Mouse (Mus musculus) midbrain, embryonic 16.5 days (tissue): ENCODE data around the gene Slc16a10. TPM values are rescaled to one million over a fixed set of nuclear protein-coding genes. Genes with fewer than 3 reads are reported as not detected.

ENCODE experiments used
- ATAC-seq: fragments of 200-750 bp; cut with Nextera tagmentation; 2 replicates; pipeline ENCODE4 v1.8.0; 2017; ENCODE audit warnings: moderate TSS enrichment
- H3K27ac ChIP-seq: fragments of 300-500 bp; sonication (generic); 2 replicates; pipeline ENCODE4 v1.5.1; 2014; ENCODE audit warnings: mild to moderate bottlenecking, low read length, mixed read lengths
- H3K27me3 ChIP-seq: fragments of 300-500 bp; sonication (generic); 2 replicates; pipeline ENCODE4 v1.6.1; 2014; ENCODE audit warnings: low read depth, low read length, mixed read lengths; ENCODE audit not compliant: control insufficient read depth, insufficient read depth
- H3K36me3 ChIP-seq: fragments of 300-500 bp; sonication (generic); 2 replicates; pipeline ENCODE4 v1.6.1; 2014; ENCODE audit warnings: mild to moderate bottlenecking, low read length, moderate library complexity, mixed read lengths; ENCODE audit not compliant: control insufficient read depth, insufficient read depth
- H3K4me1 ChIP-seq: fragments of 300-500 bp; sonication (generic); 2 replicates; pipeline ENCODE4 v1.6.1; 2014; ENCODE audit warnings: mild to moderate bottlenecking, low read length, mixed read lengths; ENCODE audit not compliant: control insufficient read depth, insufficient read depth
- H3K4me2 ChIP-seq: fragments of 300-500 bp; sonication (generic); 2 replicates; pipeline ENCODE4 v1.6.1; 2014; ENCODE audit warnings: mild to moderate bottlenecking, low read length, mixed read lengths
- H3K4me3 ChIP-seq: fragments of 300-500 bp; sonication (generic); 2 replicates; pipeline ENCODE4 v1.5.1; 2014; ENCODE audit warnings: low read depth, mild to moderate bottlenecking, low read length, moderate library complexity, mixed read lengths
- H3K9ac ChIP-seq: fragments of 300-500 bp; sonication (generic); 2 replicates; pipeline ENCODE4 v1.6.1; 2014; ENCODE audit warnings: low read depth, low read length, mixed read lengths
- H3K9me3 ChIP-seq: fragments of 300-500 bp; sonication (generic); replicated peaks from 2 replicates; pipeline ENCODE4 v1.6.1; 2014; ENCODE audit warnings: mild to moderate bottlenecking, low read length, mixed read lengths; ENCODE audit not compliant: control insufficient read depth, poor library complexity, severe bottlenecking
- WGBS: fragments of 180-500 bp; shearing (Covaris S2); extraction: QIAGEN DNeasy Blood & Tissue Kit; methylation state at CpG from one replicate; pipeline ENCODE4 v1.1.7; 2014; 5-methylcytosine and 5-hydroxymethylcytosine counted together
- polyA plus RNA-seq: library from polyadenylated mRNA; unstranded; fragments of >200 nt; fragmentation: Nextera tagmentation; extraction: Ambion mirVana; gene quantifications from 2 replicates; pipeline ENCODE4 v1.2.1, GENCODE M21; 2015

Slc16a10 gene
- polyA plus RNA-seq, 1 experiment from 2014 or later: 1.9 TPM

DNA sequence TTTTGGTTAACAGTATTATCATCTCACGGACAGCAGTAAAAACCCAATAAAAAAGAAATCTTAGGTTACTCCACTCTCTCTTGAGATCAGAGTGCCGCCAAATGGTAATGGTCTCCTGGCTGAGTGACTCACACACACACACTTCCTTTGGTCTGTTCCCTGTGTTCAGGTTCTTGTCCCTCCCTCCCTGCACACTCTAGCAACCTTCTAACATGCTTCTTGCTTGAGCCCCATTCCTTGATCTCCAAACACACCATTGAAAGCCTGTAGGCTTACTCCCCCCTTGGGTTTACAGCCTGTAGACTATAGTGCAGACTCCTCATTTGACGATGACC lies 83.3 kb downstream of the Slc16a10 start:
- H3K9me3 ChIP-seq: no peaks in the 10 kb centered on the region
- H3K4me2 ChIP-seq: no peak overlapping the region
- H3K36me3 ChIP-seq: no peaks in the 10 kb centered on the region
- no peak overlapping the region for H3K27ac ChIP-seq
- H3K27me3 ChIP-seq: no peaks in the 10 kb centered on the region
- ATAC-seq: no peak
- H3K9ac ChIP-seq: no peak overlapping the region
- 90% methylated on average over 3 of the region's 3 CpGs for WGBS
- H3K4me1 ChIP-seq: no peaks in the 10 kb centered on the region
- no peak overlapping the region for H3K4me3 ChIP-seq

DNA sequence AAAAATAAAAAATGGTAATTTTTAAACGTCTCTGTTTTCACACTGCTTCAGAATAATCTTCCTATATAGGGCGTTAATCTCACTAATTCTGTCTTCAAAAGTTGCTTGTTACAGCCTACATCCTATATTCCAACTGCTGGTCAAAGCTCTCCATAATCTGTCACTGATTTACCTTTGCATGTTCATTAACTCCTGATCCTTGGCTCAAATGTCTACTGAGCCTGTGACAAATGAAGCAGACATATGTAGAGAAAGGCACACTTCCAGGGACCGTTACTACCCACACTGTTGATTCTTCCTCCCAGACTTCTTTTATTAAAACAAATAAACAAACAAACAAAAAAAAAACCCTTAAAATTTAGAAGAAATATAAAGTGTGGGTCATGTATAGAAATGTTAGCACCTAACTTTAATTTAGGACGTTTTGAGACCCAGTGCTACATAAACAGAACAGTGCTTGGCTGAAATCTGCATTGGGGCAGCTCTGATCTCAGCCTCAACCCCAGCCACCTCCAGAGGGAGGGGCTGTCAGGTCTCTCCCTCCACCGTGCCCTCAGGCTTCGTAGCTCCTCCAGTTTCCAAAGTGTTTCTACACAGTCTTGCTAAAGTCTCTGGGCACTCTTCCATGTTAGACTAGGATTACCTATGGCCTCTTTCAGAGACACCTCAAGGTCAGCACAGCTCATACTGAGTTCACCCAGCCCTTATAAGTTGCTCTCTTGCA lies 83.8 kb downstream of the Slc16a10 start:
- Histone ChIP-seq H3K4me3 (no peak overlapping the region), H3K27ac (no peak overlapping the region), H3K4me2 (no peak overlapping the region), H3K9ac (no peak overlapping the region), H3K4me1 (no peaks in the 10 kb centered on the region), H3K36me3 (no peaks in the 10 kb centered on the region), H3K9me3 (no peaks in the 10 kb centered on the region), H3K27me3 (no peaks in the 10 kb centered on the region)
- 67% methylated on average over 6 of the region's 6 CpGs for WGBS
- ATAC-seq: no peak

GRCm38 (mm10) chr10:40057615-40058014 lies 84.4 kb downstream of the Slc16a10 start:
- 65% methylated on average over 2 of the region's 2 CpGs for WGBS
- no peak overlapping the region for H3K9ac ChIP-seq
- no peak overlapping the region for H3K4me3 ChIP-seq
- no peak overlapping the region for H3K4me2 ChIP-seq
- no peaks in the 10 kb centered on the region for H3K27me3 ChIP-seq
- no peaks in the 10 kb centered on the region for H3K36me3 ChIP-seq
- no peaks in the 10 kb centered on the region for H3K4me1 ChIP-seq
- no peak for ATAC-seq
- H3K9me3 ChIP-seq: no peaks in the 10 kb centered on the region
- H3K27ac ChIP-seq: no peak overlapping the region

DNA sequence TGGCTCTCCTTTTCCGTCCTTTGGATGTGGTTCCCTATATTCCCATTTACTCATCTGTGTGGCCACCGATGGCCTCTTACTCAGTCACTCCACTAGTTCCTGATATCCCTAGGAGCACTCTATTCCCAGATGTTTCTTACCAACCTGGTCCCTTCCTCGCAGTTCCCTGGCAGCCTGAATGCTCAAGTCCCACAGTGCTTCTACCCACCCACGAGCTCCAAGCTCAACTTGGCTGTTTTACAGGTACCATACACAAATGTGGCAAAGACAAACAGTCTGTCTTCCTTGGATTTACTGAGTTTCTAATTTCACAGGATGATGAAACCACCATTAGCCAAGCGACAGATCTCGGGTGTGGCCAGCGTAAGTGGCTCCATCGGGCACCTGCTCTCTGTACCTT lies 87.6 kb downstream of the Slc16a10 start:
- Histone ChIP-seq H3K4me2 (no peak overlapping the region), H3K36me3 (no peaks in the 10 kb centered on the region), H3K9me3 (no peaks in the 10 kb centered on the region), H3K9ac (no peak overlapping the region), H3K4me1 (no peaks in the 10 kb centered on the region), H3K4me3 (no peak overlapping the region), H3K27ac (no peak overlapping the region), H3K27me3 (no peaks in the 10 kb centered on the region)
- no peak for ATAC-seq
- WGBS: 95% methylated on average over 8 of the region's 8 CpGs

DNA sequence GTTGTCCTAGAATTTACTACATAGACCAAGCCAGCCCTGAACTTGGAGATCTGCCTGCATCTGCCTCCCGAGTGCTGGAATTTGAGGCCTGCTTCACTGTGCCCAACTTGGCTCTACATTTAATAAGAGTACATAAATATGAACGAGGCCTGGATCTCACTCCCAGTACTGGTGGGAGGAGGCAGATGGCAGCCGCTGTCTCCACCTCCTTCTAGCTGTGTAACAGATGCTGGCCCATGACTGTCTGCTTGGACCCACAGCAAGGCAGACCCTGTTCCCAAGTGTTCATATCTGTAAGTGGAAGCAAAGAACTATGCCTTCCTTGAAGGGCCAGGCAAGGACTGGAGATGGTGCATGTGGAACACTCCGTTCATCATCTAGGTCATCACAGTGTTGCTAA lies 88.2 kb downstream of the Slc16a10 start:
- 94% methylated on average over 4 of the region's 4 CpGs for WGBS
- Histone ChIP-seq H3K4me3 (no peak overlapping the region), H3K27me3 (no peaks in the 10 kb centered on the region), H3K27ac (no peak overlapping the region), H3K9me3 (no peaks in the 10 kb centered on the region), H3K9ac (no peak overlapping the region), H3K4me2 (no peak overlapping the region), H3K36me3 (no peaks in the 10 kb centered on the region), H3K4me1 (no peaks in the 10 kb centered on the region)
- ATAC-seq: no peak

- Histone ChIP-seq H3K9ac (no peak overlapping the region), H3K27ac (no peak overlapping the region), H3K9me3 (no peaks in the 10 kb centered on the region), H3K4me3 (no peak overlapping the region), H3K4me2 (no peak overlapping the region), H3K4me1 (no peaks in the 10 kb centered on the region), H3K36me3 (no peaks in the 10 kb centered on the region), H3K27me3 (no peaks in the 10 kb centered on the region)
- ATAC-seq: peak; percentile 58; the same call in 1 of the 2 replicates
- WGBS: 62% methylated on average over 3 of the region's 3 CpGs
These were observed 88.7 kb downstream of the Slc16a10 start for GRCm38 (mm10) chr10:40053257-40053895.

DNA sequence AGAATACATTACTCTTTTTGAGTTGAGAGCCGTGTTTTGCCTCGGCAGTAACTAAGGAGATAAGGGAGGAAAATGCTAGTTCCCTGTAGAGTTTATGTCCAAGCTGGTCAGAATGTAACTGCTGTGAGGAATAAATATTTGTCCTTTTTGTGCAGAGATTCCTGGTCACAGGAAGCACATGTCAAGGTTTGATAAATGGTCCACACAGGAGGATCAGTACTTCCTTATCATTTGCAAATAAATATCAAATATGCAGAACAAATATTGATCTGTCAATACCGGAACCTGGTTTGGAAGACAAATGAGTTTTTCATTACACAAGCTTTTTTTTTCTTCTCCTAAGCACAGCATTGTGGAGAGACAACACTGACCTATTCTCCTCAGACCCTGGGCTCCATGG lies 90.1 kb downstream of the Slc16a10 start:
- no peak overlapping the region for H3K4me2 ChIP-seq
- no peak overlapping the region for H3K9ac ChIP-seq
- ATAC-seq: no peak
- WGBS: 85% methylated on average over 3 of the region's 3 CpGs
- no peak overlapping the region for H3K27ac ChIP-seq
- no peaks in the 10 kb centered on the region for H3K4me1 ChIP-seq
- H3K9me3 ChIP-seq: no peaks in the 10 kb centered on the region
- no peak overlapping the region for H3K4me3 ChIP-seq
- no peaks in the 10 kb centered on the region for H3K36me3 ChIP-seq
- H3K27me3 ChIP-seq: no peaks in the 10 kb centered on the region

- no peaks in the 10 kb centered on the region for H3K36me3 ChIP-seq
- H3K9ac ChIP-seq: no peak overlapping the region
- H3K27me3 ChIP-seq: no peaks in the 10 kb centered on the region
- H3K4me2 ChIP-seq: no peak overlapping the region
- H3K4me3 ChIP-seq: no peak overlapping the region
- H3K27ac ChIP-seq: no peak overlapping the region
- no peaks in the 10 kb centered on the region for H3K4me1 ChIP-seq
- WGBS: 92% methylated on average over 2 of the region's 2 CpGs
- no peaks in the 10 kb centered on the region for H3K9me3 ChIP-seq
- ATAC-seq: no peak
These were observed 91.3 kb downstream of the Slc16a10 start for GRCm38 (mm10) chr10:40050763-40051162.

GRCm38 (mm10) chr10:40041339-40041738 lies 100.7 kb downstream of the Slc16a10 start:
- H3K27ac ChIP-seq: no peak overlapping the region
- WGBS: 20% methylated on average over 4 of the region's 4 CpGs
- no peak for ATAC-seq

More at GRCm38 (mm10) chr10:40041339-40041738, 100.7 kb downstream of the Slc16a10 start:
- H3K9me3 ChIP-seq: no peaks in the 10 kb centered on the region
- H3K27me3 ChIP-seq: no peaks in the 10 kb centered on the region
- H3K9ac ChIP-seq: no peak overlapping the region
- H3K4me3 ChIP-seq: no peak overlapping the region
- H3K4me2 ChIP-seq: no peak overlapping the region
- peaks cover 4% of the 10 kb centered on the region; the same call in 1 of the 2 replicates for H3K4me1 ChIP-seq
- no peaks in the 10 kb centered on the region for H3K36me3 ChIP-seq
